Mouse (Mus musculus) CH12.LX (cell line): Measurements from ENCODE around the gene 1700010B08Rik. TPM values are rescaled to one million over a fixed set of nuclear protein-coding genes. Genes with fewer than 3 reads are reported as not detected.

Experiments used
- DNase-seq: peaks from one replicate; pipeline ENCODE4 v3.0.0-alpha.2; 2013; ENCODE audit errors: extremely low read depth
- H3K27ac ChIP-seq: 2 replicates; pipeline ENCODE4 v1.5.1; 2012; ENCODE audit warnings: low read depth, mild to moderate bottlenecking, control low read depth, moderate library complexity; ENCODE audit not compliant: insufficient read depth
- H3K27me3 ChIP-seq: replicated peaks from 2 replicates; pipeline ENCODE3; 2012; ENCODE audit warnings: inconsistent platforms
- H3K36me3 ChIP-seq, 2 experiments: replicated peaks in 1 of 2; 2 replicates each; pipeline versions ENCODE3 to v1.6.1; 2012; ENCODE audit warnings: inconsistent platforms in 1 of 2, low read length in 1 of 2, mild to moderate bottlenecking in 1 of 2, mixed read lengths in 1 of 2, moderate library complexity in 1 of 2; ENCODE audit not compliant: control insufficient read depth in 1 of 2, insufficient read depth in 1 of 2
- H3K4me1 ChIP-seq, 2 experiments: 2 replicates each; pipeline ENCODE4 v1.6.1; 2012; ENCODE audit warnings: inconsistent platforms in 1 of 2, moderate library complexity in 1 of 2; ENCODE audit not compliant: insufficient read depth in 2 of 2, control insufficient read depth in 1 of 2
- H3K4me2 ChIP-seq: 2 replicates; pipeline ENCODE4 v1.6.1; 2012; ENCODE audit warnings: low read depth, mild to moderate bottlenecking, control low read depth; ENCODE audit not compliant: poor library complexity, insufficient read depth, severe bottlenecking
- H3K4me3 ChIP-seq, 3 experiments: fragments of 150-350 bp in 1 of 3; sonication (generic) in 1 of 3; replicated peaks in 1 of 3; 2 replicates each; pipeline versions ENCODE3 to v1.5.1; 2011 to 2012; ENCODE audit warnings: low read depth in 2 of 3, low read length in 2 of 3, mild to moderate bottlenecking in 2 of 3, moderate library complexity in 2 of 3, control low read depth in 1 of 3, improper control_type of control experiment in 1 of 3, inconsistent platforms in 1 of 3, mixed read lengths in 1 of 3; ENCODE audit not compliant: poor library complexity in 1 of 3
- H3K79me2 ChIP-seq: replicated peaks from 2 replicates; pipeline ENCODE4 v1.6.1; 2012; ENCODE audit warnings: mild to moderate bottlenecking, moderate library complexity; ENCODE audit not compliant: control insufficient read depth, poor library complexity, insufficient read depth, severe bottlenecking; ENCODE audit errors: extremely low read depth
- H3K9ac ChIP-seq: 2 replicates; pipeline ENCODE4 v1.6.1; 2012; ENCODE audit warnings: low read depth, mild to moderate bottlenecking, control low read depth, moderate library complexity; ENCODE audit not compliant: insufficient read depth
- H3K9me3 ChIP-seq: replicated peaks from 2 replicates; pipeline ENCODE3; 2012; ENCODE audit warnings: low read length, inconsistent platforms, mixed read lengths
- BHLHE40 ChIP-seq: IDR thresholded peaks from 2 replicates; pipeline ENCODE4 v1.6.1; 2011; ENCODE audit warnings: mild to moderate bottlenecking, low read depth, low read length, improper control_type of control experiment
- CHD1 ChIP-seq: IDR thresholded peaks from 2 replicates; pipeline ENCODE4 v1.6.1; 2012; ENCODE audit warnings: low read depth, low read length, improper control_type of control experiment, inconsistent platforms
- CHD2 ChIP-seq: IDR thresholded peaks from 2 replicates; pipeline ENCODE4 v1.6.1; 2011; ENCODE audit warnings: low read length, improper control_type of control experiment
- CTCF ChIP-seq, 2 experiments: IDR thresholded peaks in 1 of 2; conservative IDR thresholded peaks in 1 of 2; 2 replicates each; pipeline ENCODE4 v1.5.1; 2011 to 2012; ENCODE audit warnings: low read depth in 2 of 2, low read length in 2 of 2, improper control_type of control experiment in 1 of 2, inconsistent platforms in 1 of 2, mild to moderate bottlenecking in 1 of 2, moderate library complexity in 1 of 2
- ETS1 ChIP-seq: conservative IDR thresholded peaks from 2 replicates; pipeline ENCODE4 v1.6.1; 2012; ENCODE audit warnings: low read depth, mild to moderate bottlenecking, inconsistent platforms, low read length, improper control_type of control experiment, moderate library complexity
- GABPA ChIP-seq: IDR thresholded peaks from 2 replicates; pipeline ENCODE4 v1.6.1; 2012; ENCODE audit warnings: low read depth, low read length, improper control_type of control experiment, inconsistent platforms; ENCODE audit not compliant: insufficient replicate concordance
- MEF2A ChIP-seq: IDR thresholded peaks from 2 replicates; pipeline ENCODE4 v1.6.1; 2014; ENCODE audit warnings: low read depth, mild to moderate bottlenecking, inconsistent platforms, low read length, improper control_type of control experiment, borderline replicate concordance
- MYC ChIP-seq: IDR thresholded peaks from 2 replicates; pipeline ENCODE4 v1.6.1; 2011; ENCODE audit warnings: low read depth, mild to moderate bottlenecking, improper control_type of control experiment, low read length
- NRF1 ChIP-seq: IDR thresholded peaks from 2 replicates; pipeline ENCODE4 v1.6.1; 2014; ENCODE audit warnings: low read depth, mild to moderate bottlenecking, inconsistent platforms, low read length, improper control_type of control experiment, moderate library complexity
- RAD21 ChIP-seq: IDR thresholded peaks from 2 replicates; pipeline ENCODE4 v1.6.1; 2011; ENCODE audit warnings: low read depth, mild to moderate bottlenecking, low read length, improper control_type of control experiment, moderate library complexity
- TBP ChIP-seq: conservative IDR thresholded peaks from 2 replicates; pipeline ENCODE4 v1.6.1; 2011; ENCODE audit warnings: low read depth, low read length, improper control_type of control experiment
- ZC3H11A ChIP-seq: IDR thresholded peaks from 2 replicates; pipeline ENCODE4 v1.6.1; 2012; ENCODE audit warnings: low read depth, mild to moderate bottlenecking, inconsistent platforms, low read length, improper control_type of control experiment
- ZKSCAN1 ChIP-seq: IDR thresholded peaks from 2 replicates; pipeline ENCODE4 v1.6.1; 2012; ENCODE audit warnings: low read depth, inconsistent platforms, low read length, improper control_type of control experiment, borderline replicate concordance
- ZNF384 ChIP-seq: IDR thresholded peaks from 2 replicates; pipeline ENCODE4 v1.6.1; 2012; ENCODE audit warnings: low read depth, low read length, improper control_type of control experiment, inconsistent platforms
- dilution Hi-C: fragments of 300-500 bp; cut with MboI; formaldehyde crosslinking; loops from 2 replicates; pipeline ENCODE4 v1.14.3; 2020; ENCODE audit warnings: low sequenced_read_pairs; ENCODE audit not compliant: extremely low pct_unique_long_range_greater_than_20kb, extremely low pct_ligation_motif_present
- in situ Hi-C: fragments of 300-500 bp; cut with MboI; formaldehyde crosslinking; loops from 3 replicates; pipeline ENCODE4 v1.14.3; 2019; ENCODE audit warnings: low sequenced_read_pairs, low pct_ligation_motif_present, low pct_unique_long_range_greater_than_20kb, mixed read lengths
- polyA plus RNA-seq: library from polyadenylated mRNA; unstranded; fragments of >175 nt; gene quantifications from 2 replicates; pipeline ENCODE4 v1.2.1, GENCODE M21; 2012; ENCODE audit warnings: low read depth; ENCODE audit not compliant: insufficient read length
- total RNA-seq, 2 experiments: library from RNA; depleted of rRNA; stranded (reverse); fragments of 300-350 nt in 1 of 2; fragments of >200 nt in 1 of 2; gene quantifications; 2 replicates each; pipeline ENCODE4 v1.2.3; 2012 to 2014

The 1700010B08Rik gene
- total and polyA plus RNA-seq, 3 experiments = not detected

DNA sequence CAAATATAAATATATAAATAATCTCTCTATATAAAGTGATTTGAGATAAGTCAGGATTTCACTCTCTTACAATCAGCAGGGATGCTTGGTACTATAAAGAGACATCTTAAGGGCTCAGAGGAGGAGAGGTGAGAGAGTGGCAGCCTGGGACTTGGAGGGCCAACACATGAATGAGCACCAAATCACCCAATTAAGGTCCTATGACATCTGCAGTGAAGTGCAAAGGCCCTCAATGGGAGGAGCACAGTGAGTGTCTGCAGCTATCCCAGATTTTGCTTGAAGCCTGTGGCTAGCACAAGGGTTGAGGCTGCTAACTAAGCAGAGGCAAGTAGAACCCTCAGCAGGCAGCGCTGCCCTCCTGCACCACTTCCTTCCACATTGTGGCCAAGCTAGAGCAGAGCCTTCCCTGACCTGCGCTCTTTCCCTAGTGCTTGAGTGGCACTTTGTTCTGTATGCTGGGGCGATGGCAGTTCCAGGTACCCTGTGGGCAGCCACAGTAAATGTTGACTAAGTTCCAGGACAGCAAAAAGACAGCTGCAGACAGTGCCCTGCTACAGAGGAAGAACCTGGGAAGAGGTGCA, 33.3 kb upstream of the 1700010B08Rik start:
- in situ Hi-C loops = no loop called here
- Histone ChIP-seq H3K4me1 (peaks cover 4 to 6% of the 10 kb centered on the region in 2 experiments; a peak in 2 of 4 replicates), H3K27me3 (no peaks in the 10 kb centered on the region), H3K9ac (no peak overlapping the region), H3K4me2 (no peak overlapping the region), H3K4me3 (no peak overlapping the region), H3K36me3 (peaks cover 35 to 81% of the 10 kb centered on the region in 2 experiments), H3K9me3 (no peaks in the 10 kb centered on the region), H3K27ac (no peak overlapping the region), H3K79me2 (0 out of 2 replicates have a peak, but pooled peaks cover 6% of the 10 kb centered on the region)
- DNase-seq = no peak
- dilution Hi-C loops = no loop called here
- TF ChIP-seq BHLHE40 (no peak), CHD1 (no peak), ZKSCAN1 (no peak), RAD21 (no peak), CHD2 (no peak), GABPA (no peak), MEF2A (no peak)

DNA sequence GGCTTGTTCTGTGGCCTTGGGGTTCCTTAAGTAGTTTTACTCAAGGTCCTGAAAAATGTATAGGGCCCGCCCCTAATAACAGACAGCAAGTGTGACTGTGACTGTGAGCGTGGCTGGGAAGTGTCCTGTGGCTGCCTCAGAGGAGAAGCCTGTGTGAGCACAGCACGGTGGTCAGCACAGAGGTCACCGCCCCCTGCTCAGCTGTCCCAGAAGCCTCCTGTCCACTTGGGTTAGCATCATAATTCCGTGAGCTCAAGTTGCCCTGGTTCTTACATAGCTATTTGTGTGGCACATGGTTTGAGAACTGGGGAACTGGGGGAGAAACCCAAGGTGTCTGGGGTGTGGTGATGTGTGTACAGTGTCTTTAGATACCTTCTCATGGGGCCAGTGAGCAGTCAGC, 31.9 kb upstream of the 1700010B08Rik start:
- H3K79me2 ChIP-seq = 0 out of 2 replicates have a peak, but pooled peaks cover 1% of the 10 kb centered on the region
- dilution Hi-C loops = no loop called here
- TF ChIP-seq ZKSCAN1 = no peak
- TF ChIP-seq MYC = no peak
- no peak for TF ChIP-seq ZC3H11A
- no peak for TF ChIP-seq NRF1
- TF ChIP-seq ZNF384 = no peak
- no peak for TF ChIP-seq ETS1
- TF ChIP-seq CTCF (conservative IDR thresholded peaks at IDR 0.05 in 1 of 2, IDR thresholded peaks at IDR 0.05 in 1 of 2; ENCODE audit: low read depth in 2 of 2, low read length in 2 of 2) = no peak
- no peak for TF ChIP-seq TBP
- TF ChIP-seq, all 38 proteins: peak for 0
- peaks cover 0 to 4% of the 10 kb centered on the region in 2 experiments; a peak in 1 of 4 replicates for H3K4me1 ChIP-seq
- in situ Hi-C loops = no loop called here
- H3K36me3 ChIP-seq = peaks cover 40 to 87% of the 10 kb centered on the region in 2 experiments
- H3K27me3 ChIP-seq = no peaks in the 10 kb centered on the region
- H3K4me2 ChIP-seq = no peak overlapping the region
- no peaks in the 10 kb centered on the region for H3K9me3 ChIP-seq
- DNase-seq = no peak
- no peak overlapping the region for H3K4me3 ChIP-seq
- H3K27ac ChIP-seq = no peak overlapping the region
- no peak overlapping the region for H3K9ac ChIP-seq
